Mouse (Mus musculus): ENCODE results near the gene Kirrel3. TPM values are rescaled to one million over a fixed set of nuclear protein-coding genes. Genes with fewer than 3 reads are reported as not detected.

The Kirrel3 gene
- polyA plus RNA-seq, 1 experiment from 2014 or later, result 0.60 TPM

GRCm38 (mm10) chr9:34871316-34871966 lies 385.7 kb downstream of the Kirrel3 start:
- Histone ChIP-seq H3K9ac (ENCODE audit: low read depth, low read length) (no peak overlapping the region), H3K9me3 (ENCODE audit: control insufficient read depth) (no peaks in the 10 kb centered on the region), H3K4me2 (replicated peaks; ENCODE audit: low read depth) (no peak overlapping the region), H3K27me3 (replicated peaks; ENCODE audit: control insufficient read depth, insufficient read depth, low read length) (0 out of 2 replicates have a peak, but pooled peaks cover 4% of the 10 kb centered on the region), H3K4me3 (ENCODE audit: low read depth, low read length) (no peak overlapping the region), H3K36me3 (ENCODE audit: control insufficient read depth, insufficient read depth) (no peaks in the 10 kb centered on the region), H3K4me1 (replicated peaks; ENCODE audit: control insufficient read depth, insufficient read depth, low read length) (no peaks in the 10 kb centered on the region), H3K27ac (ENCODE audit: low read depth, low read length) (no peak overlapping the region)
- 66% methylated on average over 15 of the region's 15 CpGs for WGBS
- no peak for TF ChIP-seq CTCF (IDR thresholded peaks at IDR 0.05; ENCODE audit: low read depth)
- ATAC-seq, result no peak

GRCm38 (mm10) chr9:34875238-34875637 lies 389.5 kb downstream of the Kirrel3 start:
- WGBS, result 81% methylated on average over 6 of the region's 6 CpGs
- no peak overlapping the region for H3K27ac ChIP-seq (ENCODE audit: low read depth, low read length)
- no peak for ATAC-seq
- H3K4me3 ChIP-seq (ENCODE audit: low read depth, low read length), result no peak overlapping the region
- TF ChIP-seq CTCF (IDR thresholded peaks at IDR 0.05; ENCODE audit: low read depth), result no peak
- H3K27me3 ChIP-seq (replicated peaks; ENCODE audit: control insufficient read depth, insufficient read depth, low read length), result 0 out of 2 replicates have a peak, but pooled peaks cover 4% of the 10 kb centered on the region
- H3K9ac ChIP-seq (ENCODE audit: low read depth, low read length), result no peak overlapping the region
- H3K4me1 ChIP-seq (replicated peaks; ENCODE audit: control insufficient read depth, insufficient read depth, low read length), result no peaks in the 10 kb centered on the region
- H3K36me3 ChIP-seq (ENCODE audit: control insufficient read depth, insufficient read depth), result no peaks in the 10 kb centered on the region
- no peaks in the 10 kb centered on the region for H3K9me3 ChIP-seq (ENCODE audit: control insufficient read depth)
- no peak overlapping the region for H3K4me2 ChIP-seq (replicated peaks; ENCODE audit: low read depth)

- TF ChIP-seq CTCF (IDR thresholded peaks at IDR 0.05; ENCODE audit: low read depth), result no peak
- Histone ChIP-seq H3K4me3 (ENCODE audit: low read depth, low read length) (no peak overlapping the region), H3K36me3 (ENCODE audit: control insufficient read depth, insufficient read depth) (no peaks in the 10 kb centered on the region), H3K9me3 (ENCODE audit: control insufficient read depth) (no peaks in the 10 kb centered on the region), H3K4me2 (replicated peaks; ENCODE audit: low read depth) (no peak overlapping the region), H3K27me3 (replicated peaks; ENCODE audit: control insufficient read depth, insufficient read depth, low read length) (no peaks in the 10 kb centered on the region), H3K9ac (ENCODE audit: low read depth, low read length) (no peak overlapping the region), H3K4me1 (replicated peaks; ENCODE audit: control insufficient read depth, insufficient read depth, low read length) (no peaks in the 10 kb centered on the region), H3K27ac (ENCODE audit: low read depth, low read length) (no peak overlapping the region)
- ATAC-seq, result no peak
- WGBS, result 49% methylated on average over 3 of the region's 3 CpGs
These were observed 391.5 kb downstream of the Kirrel3 start for GRCm38 (mm10) chr9:34877186-34877585.

GRCm38 (mm10) chr9:34877799-34878198 lies 392.1 kb downstream of the Kirrel3 start:
- Histone ChIP-seq H3K9ac (ENCODE audit: low read depth, low read length) (no peak overlapping the region), H3K4me1 (replicated peaks; ENCODE audit: control insufficient read depth, insufficient read depth, low read length) (no peaks in the 10 kb centered on the region), H3K36me3 (ENCODE audit: control insufficient read depth, insufficient read depth) (no peaks in the 10 kb centered on the region), H3K4me3 (ENCODE audit: low read depth, low read length) (no peak overlapping the region), H3K9me3 (ENCODE audit: control insufficient read depth) (no peaks in the 10 kb centered on the region), H3K27me3 (replicated peaks; ENCODE audit: control insufficient read depth, insufficient read depth, low read length) (no peaks in the 10 kb centered on the region), H3K4me2 (replicated peaks; ENCODE audit: low read depth) (no peak overlapping the region), H3K27ac (ENCODE audit: low read depth, low read length) (no peak overlapping the region)
- 64% methylated on average over 3 of the region's 3 CpGs for WGBS
- ATAC-seq, result no peak
- TF ChIP-seq CTCF (IDR thresholded peaks at IDR 0.05; ENCODE audit: low read depth), result no peak

GRCm38 (mm10) chr9:34881750-34882149 lies 396.1 kb downstream of the Kirrel3 start:
- H3K9me3 ChIP-seq (ENCODE audit: control insufficient read depth), result no peaks in the 10 kb centered on the region
- no peak for TF ChIP-seq CTCF (IDR thresholded peaks at IDR 0.05; ENCODE audit: low read depth)
- no peak overlapping the region for H3K4me3 ChIP-seq (ENCODE audit: low read depth, low read length)
- H3K27ac ChIP-seq (ENCODE audit: low read depth, low read length), result no peak overlapping the region
- H3K36me3 ChIP-seq (ENCODE audit: control insufficient read depth, insufficient read depth), result no peaks in the 10 kb centered on the region
- no peak overlapping the region for H3K4me2 ChIP-seq (replicated peaks; ENCODE audit: low read depth)
- WGBS, result 42% methylated on average over 5 of the region's 5 CpGs
- no peaks in the 10 kb centered on the region for H3K27me3 ChIP-seq (replicated peaks; ENCODE audit: control insufficient read depth, insufficient read depth, low read length)
- H3K9ac ChIP-seq (ENCODE audit: low read depth, low read length), result no peak overlapping the region
- H3K4me1 ChIP-seq (replicated peaks; ENCODE audit: control insufficient read depth, insufficient read depth, low read length), result no peaks in the 10 kb centered on the region
- ATAC-seq, result no peak

- TF ChIP-seq CTCF (IDR thresholded peaks at IDR 0.05; ENCODE audit: low read depth), result no peak
- Histone ChIP-seq H3K4me3 (ENCODE audit: low read depth, low read length) (no peak overlapping the region), H3K4me1 (replicated peaks; ENCODE audit: control insufficient read depth, insufficient read depth, low read length) (no peaks in the 10 kb centered on the region), H3K4me2 (replicated peaks; ENCODE audit: low read depth) (no peak overlapping the region), H3K9ac (ENCODE audit: low read depth, low read length) (no peak overlapping the region), H3K36me3 (ENCODE audit: control insufficient read depth, insufficient read depth) (no peaks in the 10 kb centered on the region), H3K9me3 (ENCODE audit: control insufficient read depth) (no peaks in the 10 kb centered on the region), H3K27me3 (replicated peaks; ENCODE audit: control insufficient read depth, insufficient read depth, low read length) (no peaks in the 10 kb centered on the region), H3K27ac (ENCODE audit: low read depth, low read length) (no peak overlapping the region)
- no peak for ATAC-seq
- WGBS, result 17% methylated on average over 2 of the region's 2 CpGs
These were observed 396.5 kb downstream of the Kirrel3 start for GRCm38 (mm10) chr9:34882211-34882610.
